In genomic region chr1:97578025-97578417, GRCm38 (mm10) we compare ENCODE assay signal across 25 mouse cellular contexts.
DNase-seq lines count a peak whose midpoint lies in the region; ATAC-seq and TF ChIP-seq lines count a peak whose summit lies in the region.
"Had no signal": no experiment of that assay in that cellular context is flagged by ENCODE, and none has a peak within 500 bp of the region (broad histone marks: within the 10 kb centered on the region; RNA-seq: fewer than 3 reads in every experiment).

No protein-coding gene starts in this region.

- H3K36me3 ChIP-seq in midbrain, embryonic 11.5 days (ENCODE audit: control insufficient read depth, insufficient read depth, low read length), result no peaks in the 10 kb centered on the region
- no peaks in the 10 kb centered on the region for H3K36me3 ChIP-seq in midbrain, embryonic 14.5 days (ENCODE audit: control insufficient read depth, insufficient read depth, low read length)
- H3K36me3 ChIP-seq in CH12.LX (replicated peaks in 1 of 2; ENCODE audit: control insufficient read depth in 1 of 2, insufficient read depth in 1 of 2, low read length in 1 of 2), result no peaks in the 10 kb centered on the region
- H3K36me3 ChIP-seq in splenic B cell, adult 2 months (ENCODE audit: control insufficient read depth, insufficient read depth, low read length, poor library complexity, severe bottlenecking), result no peaks in the 10 kb centered on the region
- H3K36me3 ChIP-seq: embryonic facial prominence, embryonic 10.5 days; embryonic facial prominence, embryonic 12.5 days; forebrain, embryonic 15.5 days had no signal

- H3K4me3 ChIP-seq in midbrain, embryonic 11.5 days (ENCODE audit: low read depth, low read length), result no peak overlapping the region
- H3K4me3 ChIP-seq in midbrain, embryonic 14.5 days (replicated peaks; ENCODE audit: low read depth, low read length), result no peak overlapping the region
- no peak overlapping the region for H3K4me3 ChIP-seq in CH12.LX (replicated peaks in 1 of 3; ENCODE audit: low read depth in 2 of 3, low read length in 2 of 3, poor library complexity in 1 of 3)
- H3K4me3 ChIP-seq: embryonic facial prominence, embryonic 10.5 days; embryonic facial prominence, embryonic 12.5 days; forebrain, embryonic 13.5 days; forebrain, embryonic 15.5 days had no signal

- H3K4me1 ChIP-seq in midbrain, embryonic 11.5 days (ENCODE audit: control insufficient read depth, insufficient read depth, low read length), result no peaks in the 10 kb centered on the region
- H3K4me1 ChIP-seq in midbrain, embryonic 14.5 days (ENCODE audit: control insufficient read depth, insufficient read depth, low read length), result no peaks in the 10 kb centered on the region
- H3K4me1 ChIP-seq in CH12.LX (ENCODE audit: control insufficient read depth in 1 of 2, insufficient read depth in 2 of 2), result peaks cover 0 to 19% of the 10 kb centered on the region in 2 experiments; a peak in 2 of 4 replicates
- H3K4me1 ChIP-seq: embryonic facial prominence, embryonic 10.5 days; embryonic facial prominence, embryonic 12.5 days; forebrain, embryonic 13.5 days; forebrain, embryonic 15.5 days had no signal

- in situ Hi-C loops in CH12.LX (cut with MboI; ENCODE audit: low pct_ligation_motif_present, low pct_unique_long_range_greater_than_20kb, low sequenced_read_pairs), result no loop called here

- TF ChIP-seq CTCF in CH12.LX (conservative IDR thresholded peaks at IDR 0.05 in 1 of 2, IDR thresholded peaks at IDR 0.05 in 1 of 2; ENCODE audit: low read depth in 2 of 2, low read length in 2 of 2), result no peak

- no peaks in the 10 kb centered on the region for H3K9me3 ChIP-seq in midbrain, embryonic 11.5 days (ENCODE audit: control insufficient read depth, low read length)
- H3K9me3 ChIP-seq in midbrain, embryonic 14.5 days (ENCODE audit: control insufficient read depth, low read length), result no peaks in the 10 kb centered on the region
- H3K9me3 ChIP-seq in CH12.LX (replicated peaks; ENCODE audit: low read length), result no peaks in the 10 kb centered on the region
- H3K9me3 ChIP-seq: embryonic facial prominence, embryonic 10.5 days; embryonic facial prominence, embryonic 12.5 days; forebrain, embryonic 13.5 days; forebrain, embryonic 15.5 days had no signal

- H3K27me3 ChIP-seq in midbrain, embryonic 11.5 days (ENCODE audit: control insufficient read depth, insufficient read depth, low read length), result no peaks in the 10 kb centered on the region
- H3K27me3 ChIP-seq in midbrain, embryonic 14.5 days (ENCODE audit: control insufficient read depth, insufficient read depth, low read length), result no peaks in the 10 kb centered on the region
- H3K27me3 ChIP-seq in CH12.LX (replicated peaks), result no peaks in the 10 kb centered on the region
- H3K27me3 ChIP-seq in splenic B cell, adult 2 months (ENCODE audit: control insufficient read depth, insufficient read depth, low read length, poor library complexity, severe bottlenecking), result no peaks in the 10 kb centered on the region
- H3K27me3 ChIP-seq: embryonic facial prominence, embryonic 12.5 days; forebrain, embryonic 13.5 days; forebrain, embryonic 15.5 days; Patski had no signal

- dilution Hi-C loops in CH12.LX (cut with MboI; ENCODE audit: extremely low pct_ligation_motif_present, extremely low pct_unique_long_range_greater_than_20kb, low sequenced_read_pairs), result no loop called here

- no peak for ATAC-seq in midbrain, embryonic 11.5 days (ENCODE audit: low FRiP score)
- no peak for ATAC-seq in midbrain, embryonic 14.5 days (ENCODE audit: low FRiP score, low TSS enrichment)
- 0 out of 2 replicates have a peak, but pooled peaks have one; percentile 18 for ATAC-seq in granulocyte monocyte progenitor cell, adult 5-6 weeks (replicated peaks; ENCODE audit: poor library complexity, severe bottlenecking)
- ATAC-seq in inflammation-experienced regulatory T-cells, adult 6 months, result no peak
- ATAC-seq: activated CD4-positive, CD25-positive, alpha-beta regulatory T cell, adult 4 months; CD4-positive, CD25-positive, alpha-beta regulatory T cell, adult 4 months; forebrain, embryonic 13.5 days; forebrain, embryonic 15.5 days; forebrain, postnatal 0 days; Patski had no signal

- WGBS in midbrain, embryonic 11.5 days, result 88% methylated on average over 3 of the region's 3 CpGs
- WGBS in midbrain, embryonic 14.5 days, result 92% methylated on average over 3 of the region's 3 CpGs

- TF ChIP-seq RAD21 in CH12.LX (IDR thresholded peaks at IDR 0.05; ENCODE audit: low read depth, low read length), result no peak

- H3K27ac ChIP-seq in midbrain, embryonic 11.5 days (ENCODE audit: low read depth, low read length), result no peak overlapping the region
- no peak overlapping the region for H3K27ac ChIP-seq in midbrain, embryonic 14.5 days (replicated peaks; ENCODE audit: low read depth, low read length)
- H3K27ac ChIP-seq in CH12.LX (ENCODE audit: insufficient read depth, low read depth), result no peak overlapping the region
- H3K27ac ChIP-seq: embryonic facial prominence, embryonic 10.5 days; embryonic facial prominence, embryonic 12.5 days; forebrain, embryonic 13.5 days; forebrain, embryonic 15.5 days had no signal

- no peaks in the 10 kb centered on the region for H3K79me2 ChIP-seq in CH12.LX (replicated peaks; ENCODE audit: control insufficient read depth, extremely low read depth, insufficient read depth, poor library complexity, severe bottlenecking)

- no peak overlapping the region for H3K9ac ChIP-seq in midbrain, embryonic 11.5 days (ENCODE audit: low read length)
- H3K9ac ChIP-seq in midbrain, embryonic 14.5 days (replicated peaks; ENCODE audit: low read length), result no peak overlapping the region
- no peak overlapping the region for H3K9ac ChIP-seq in CH12.LX (ENCODE audit: insufficient read depth, low read depth)
- H3K9ac ChIP-seq: embryonic facial prominence, embryonic 12.5 days; forebrain, embryonic 13.5 days; forebrain, embryonic 15.5 days; forebrain, postnatal 0 days had no signal

- H3K4me2 ChIP-seq in midbrain, embryonic 11.5 days, result no peak overlapping the region
- H3K4me2 ChIP-seq in midbrain, embryonic 14.5 days (ENCODE audit: low read length), result no peak overlapping the region
- H3K4me2 ChIP-seq in CH12.LX (ENCODE audit: insufficient read depth, low read depth, poor library complexity, severe bottlenecking), result no peak overlapping the region
- H3K4me2 ChIP-seq: embryonic facial prominence, embryonic 12.5 days; forebrain, embryonic 13.5 days; forebrain, embryonic 15.5 days had no signal

- TF ChIP-seq EP300 in CH12.LX (IDR thresholded peaks at IDR 0.05; ENCODE audit: low read length), result peak; percentile 71; the same call in 1 of the 2 replicates

- TF ChIP-seq POLR2A in CH12.LX (IDR thresholded peaks at IDR 0.05; ENCODE audit: low read depth, low read length), result no peak

- DNase-seq in midbrain, embryonic 11.5 days (ENCODE audit: low spot score, missing footprints), result peak; percentile 12
- DNase-seq in midbrain, embryonic 14.5 days, result no peak
- DNase-seq in CH12.LX (ENCODE audit: extremely low read depth), result peak; percentile 39
- peak; percentile 11 for DNase-seq in splenic B cell, adult 2 months (ENCODE audit: low read depth, low spot score)
- DNase-seq in natural killer cell, adult 2 months (ENCODE audit: low spot score in 2 of 2), result no peak
- DNase-seq in lung, postnatal 14 days, result no peak
- DNase-seq: adrenal gland, adult 8-10 months; adrenal gland, postnatal 14 days; adrenal gland, postnatal 36 days; B cell, adult 2 months; cerebellum, adult 11-12 months; cerebellum, adult 2 months; cerebellum, adult 9-10 months; cerebellum, postnatal 10 days; cerebellum, postnatal 25 days; forebrain, postnatal 0 days had no signal

TF ChIP-seq in CH12.LX, 34 proteins besides CTCF, POLR2A, EP300 and RAD21:
- TF ChIP-seq JUN (IDR thresholded peaks at IDR 0.05; ENCODE audit: insufficient read depth, low read depth, low read length) (peak; percentile 55), JUND (conservative IDR thresholded peaks at IDR 0.05; ENCODE audit: low read depth, low read length) (peak; percentile 76), MAX (IDR thresholded peaks at IDR 0.05; ENCODE audit: low read length) (no peak), ZNF384 (IDR thresholded peaks at IDR 0.05; ENCODE audit: low read depth, low read length) (peak; percentile 21; the same call in 1 of the 2 replicates), IRF4 (IDR thresholded peaks at IDR 0.05; ENCODE audit: low read depth, low read length) (peak; percentile 44), GABPA (IDR thresholded peaks at IDR 0.05; ENCODE audit: insufficient replicate concordance, low read depth, low read length) (no peak)

Comparison
In these comparisons a context has a peak if more than half of its experiments do, and no peak if none do; other contexts are left out.
1. DNase-seq: peak in midbrain, embryonic 11.5 days (single experiment), CH12.LX (single experiment) and splenic B cell, adult 2 months (single experiment); none in midbrain, embryonic 14.5 days (single experiment), natural killer cell, adult 2 months (0 of 2) and lung, postnatal 14 days (single experiment).